Mouse (Mus musculus) embryo, embryonic 9.5 days (tissue): Measurements from ENCODE around the gene Ubxn6.

Source experiments
- DNase-seq: peaks from one replicate; pipeline ENCODE4 v3.0.0-alpha.2; 2017; ENCODE audit errors: extremely low spot score

The Ubxn6 gene

DNA sequence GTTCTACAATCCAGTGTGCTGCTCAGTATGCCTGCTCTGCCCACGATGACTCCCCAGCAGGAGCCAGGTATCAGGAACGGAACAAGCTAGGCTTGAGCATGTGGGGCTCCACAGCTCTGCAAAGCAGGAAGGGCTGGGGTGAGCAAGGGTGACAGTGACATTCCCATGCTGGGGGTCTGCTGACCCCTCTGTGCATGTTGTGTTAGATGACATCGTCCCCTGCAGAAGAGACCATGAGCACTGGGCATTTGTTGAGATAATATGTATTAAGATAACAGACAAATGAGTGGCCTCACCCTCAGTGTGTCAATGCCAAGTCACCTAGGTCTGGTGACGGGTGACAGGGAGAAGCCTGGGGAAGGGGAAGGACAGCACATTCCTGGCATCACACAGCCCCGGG, 49.9 kb downstream of the Ubxn6 start:
- no peak for DNase-seq

DNA sequence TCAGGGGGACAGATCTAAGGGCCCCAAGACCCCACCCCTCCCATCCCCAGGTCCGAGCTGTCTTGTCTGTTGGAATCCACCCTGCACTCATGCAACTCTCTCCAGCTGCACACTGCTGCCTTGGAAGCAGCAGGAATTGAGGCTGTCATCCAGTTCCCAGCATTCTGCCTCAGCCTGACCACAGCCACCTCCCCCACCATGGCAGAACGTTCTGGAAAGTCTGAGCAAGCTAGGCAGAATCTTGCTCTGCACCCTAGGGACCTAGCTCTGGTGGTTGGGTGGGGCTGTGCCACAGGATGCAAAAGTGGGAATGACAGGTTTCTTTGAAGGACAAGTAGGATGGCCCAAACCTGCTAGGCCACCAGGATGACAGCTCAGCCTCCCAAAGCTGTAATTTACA, 50.4 kb downstream of the Ubxn6 start:
- no peak for DNase-seq

DNA sequence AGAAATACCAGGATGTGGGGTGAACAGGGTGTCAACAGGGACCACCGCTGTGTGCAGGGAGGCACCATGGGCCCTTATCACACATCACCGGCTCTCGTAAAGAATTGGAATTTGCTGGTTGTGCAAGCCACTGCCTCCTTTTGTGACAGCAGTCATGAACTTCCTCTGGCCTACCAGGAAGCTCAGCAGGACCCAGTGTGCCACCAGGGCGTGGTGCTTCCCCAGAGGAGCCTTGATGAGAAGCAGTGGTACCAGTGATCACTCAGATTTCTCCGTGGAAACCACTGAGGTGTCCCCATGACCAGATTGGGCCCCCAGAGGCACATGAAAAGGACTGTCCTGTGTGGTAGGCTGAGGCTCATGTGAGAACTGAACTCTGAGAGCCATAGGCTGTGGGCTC, 51.4 kb downstream of the Ubxn6 start:
- DNase-seq = no peak

DNA sequence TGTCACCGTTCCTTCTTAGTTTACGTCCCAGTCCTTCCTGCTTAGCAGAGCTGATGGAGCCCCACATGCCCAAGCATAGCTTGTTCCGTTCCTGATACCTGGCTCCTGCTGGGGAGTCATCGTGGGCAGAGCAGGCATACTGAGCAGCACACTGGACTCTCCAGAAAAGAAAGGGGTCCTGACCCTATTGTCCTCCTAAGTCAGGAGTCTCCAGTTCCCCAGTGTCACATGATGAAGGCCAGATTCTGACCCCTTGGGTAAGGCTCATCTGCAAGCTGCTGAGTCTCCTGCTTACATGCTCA, 51.9 kb downstream of the Ubxn6 start:
- no peak for DNase-seq

DNA sequence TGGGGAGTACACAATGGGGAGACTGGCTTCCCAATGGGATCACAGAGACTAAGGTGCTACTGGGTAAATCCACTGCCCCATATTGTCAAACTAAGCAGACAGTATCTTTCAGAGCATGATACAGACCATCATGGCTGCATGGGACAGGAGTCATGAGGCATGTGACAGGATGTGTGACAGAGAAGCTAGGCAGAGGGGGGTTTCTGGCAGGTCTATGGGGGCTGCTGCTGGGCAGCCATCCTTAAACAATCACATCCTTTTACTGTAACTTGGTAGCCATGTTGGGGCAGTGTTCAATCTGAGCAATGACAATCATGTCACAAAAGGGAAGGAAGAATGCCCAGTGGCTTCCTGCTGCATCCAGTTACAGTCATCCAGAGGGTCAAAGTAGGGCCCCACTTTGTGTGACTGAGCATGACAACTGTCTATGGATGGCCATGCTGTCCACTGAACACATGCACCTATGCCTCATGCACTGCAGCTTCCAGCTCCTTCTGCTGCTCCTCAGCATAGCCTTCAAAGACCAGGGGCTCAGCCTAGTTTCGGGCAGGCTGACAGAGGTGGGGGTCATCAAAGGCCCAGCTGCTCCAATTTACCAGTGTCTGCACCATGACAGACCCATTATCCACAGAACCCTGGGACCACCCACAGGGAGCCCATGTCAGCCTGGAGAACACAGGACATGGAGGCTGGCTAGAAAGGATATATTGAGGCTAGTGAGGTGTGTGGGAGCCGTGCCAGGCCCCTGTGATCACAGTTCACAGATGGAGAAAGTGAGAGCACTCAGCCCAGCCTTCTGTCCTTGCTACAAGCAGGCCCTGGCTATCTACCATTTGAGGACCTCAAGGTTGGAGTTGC, 52.5 kb downstream of the Ubxn6 start:
- DNase-seq = no peak

DNA sequence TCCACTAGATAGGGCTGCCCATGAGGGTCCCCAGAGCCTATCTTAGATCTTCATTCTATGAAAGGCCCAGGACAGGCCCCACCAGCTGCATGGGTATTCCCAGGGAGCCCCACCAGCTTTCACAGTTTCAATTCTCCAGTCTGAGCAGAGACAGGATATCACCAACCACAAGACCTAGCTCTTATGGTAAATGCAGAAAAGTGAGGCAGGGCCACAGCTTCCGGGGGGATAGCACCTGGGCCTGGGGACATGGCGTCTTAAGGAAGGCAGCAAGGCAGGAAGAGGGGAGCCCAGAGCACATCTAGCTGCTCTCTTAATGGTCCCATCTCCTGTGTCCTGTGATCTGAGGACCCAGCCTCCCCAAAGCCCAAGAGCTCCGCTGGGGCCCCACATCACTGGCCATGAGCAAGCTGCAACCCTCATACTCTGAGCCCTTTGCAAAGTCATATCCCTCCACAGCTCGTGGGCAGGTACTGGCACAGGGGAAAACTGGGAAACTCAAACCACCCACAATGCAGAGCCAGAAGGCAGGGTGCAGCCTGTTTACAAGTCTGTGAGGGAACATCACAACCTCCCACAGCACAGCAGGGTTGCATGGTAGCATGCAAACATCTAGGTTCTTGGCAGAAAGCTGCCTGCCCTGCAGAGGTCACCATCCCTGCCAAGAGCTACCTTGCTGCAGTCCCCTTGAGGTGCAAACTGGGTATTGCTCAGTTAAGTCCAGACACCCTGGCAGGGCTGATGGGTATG, 53.5 kb downstream of the Ubxn6 start:
- DNase-seq = no peak

DNA sequence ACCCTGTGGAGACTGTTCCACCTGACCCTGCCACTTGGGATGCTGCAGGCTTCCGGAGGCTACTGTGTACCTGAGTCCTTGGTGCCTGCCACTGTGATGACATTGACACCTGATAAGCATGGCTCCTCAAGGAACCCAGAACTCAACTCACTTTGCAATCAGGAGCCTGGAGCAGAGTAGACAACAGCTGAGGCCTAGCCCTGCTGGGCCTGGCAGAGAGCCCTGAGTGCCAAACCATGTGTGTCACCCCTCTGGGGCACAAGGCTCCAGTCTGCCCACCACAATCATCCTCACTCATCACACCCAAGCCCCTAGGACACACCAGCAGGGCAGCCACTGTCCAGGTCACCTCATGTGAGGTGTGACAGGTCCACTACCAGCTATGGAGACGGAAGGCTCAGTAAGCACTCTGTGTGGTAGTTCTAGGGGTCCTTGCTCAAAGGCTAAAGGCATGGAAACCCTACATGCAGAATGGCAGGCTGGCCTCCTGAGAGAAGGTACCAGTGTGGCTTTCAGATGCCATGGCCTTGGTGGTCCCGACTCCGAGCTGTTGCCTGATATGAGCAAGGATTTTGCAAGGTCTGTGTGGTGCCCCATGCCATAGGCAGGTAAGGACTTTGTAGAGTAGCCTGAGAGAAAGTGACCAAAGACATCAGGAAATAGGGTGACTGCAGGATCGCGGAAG, 54.3 kb downstream of the Ubxn6 start:
- no peak for DNase-seq

DNA sequence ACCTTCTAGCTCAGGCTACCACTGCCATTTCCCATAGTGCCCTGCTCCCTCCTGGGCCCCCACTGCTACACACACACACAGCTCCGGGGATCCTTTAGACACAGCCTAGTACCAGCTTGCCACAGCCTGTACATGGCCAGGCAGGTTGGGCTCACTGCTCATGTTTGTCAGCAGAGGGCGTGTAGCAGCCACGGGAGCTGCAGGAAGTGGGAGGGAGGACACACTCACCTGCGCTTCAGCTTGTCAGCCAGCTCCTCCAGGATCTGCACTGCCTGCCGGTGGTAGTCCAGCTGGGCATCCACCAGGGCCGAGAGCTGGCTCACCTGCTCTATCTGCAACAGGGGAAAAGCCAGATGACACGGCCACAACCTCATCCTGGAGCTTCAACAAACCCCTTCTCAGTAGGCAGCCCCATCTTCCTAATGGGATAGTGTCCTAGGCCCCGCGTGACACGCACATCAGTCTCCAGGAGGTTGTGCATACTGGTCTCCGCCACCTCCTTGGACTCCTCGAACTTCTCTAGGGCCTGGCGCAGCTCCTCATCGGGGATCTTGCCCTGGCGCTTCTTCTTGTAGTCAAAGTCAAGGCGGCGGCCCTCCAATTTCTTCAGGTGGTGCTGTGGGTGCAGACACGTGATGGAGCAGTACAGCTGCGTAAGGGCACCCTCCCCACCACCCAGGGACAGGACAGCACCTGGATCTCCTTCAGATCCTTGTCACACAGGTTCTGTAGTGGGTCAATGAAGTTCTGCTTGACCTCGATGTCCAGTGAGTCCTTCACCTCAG, 56.3 kb downstream of the Ubxn6 start:
- DNase-seq = no peak

DNA sequence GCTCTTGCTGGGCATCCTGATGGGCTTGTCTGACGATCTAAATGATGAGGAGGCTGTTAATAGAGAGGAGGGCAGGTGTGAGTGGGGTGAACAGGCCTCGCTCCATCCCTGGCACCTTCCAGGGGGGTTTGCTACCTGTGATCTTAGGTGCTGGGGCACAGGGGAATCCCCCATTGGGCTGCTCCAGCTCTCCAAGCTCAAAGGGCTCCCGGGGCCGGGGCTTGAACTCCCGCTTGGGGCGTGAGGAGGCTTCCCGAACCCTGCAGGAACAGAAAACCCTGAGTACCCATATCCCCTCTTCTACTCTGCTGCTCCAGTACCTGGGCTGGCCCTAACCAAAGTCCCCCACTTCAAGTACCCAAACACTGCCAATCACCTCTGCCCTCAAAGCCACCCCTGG, 57.0 kb downstream of the Ubxn6 start:
- DNase-seq = no peak
